Mouse (Mus musculus): ENCODE data around the gene Bex6.
"Not testable (repeated sequence)": the region's sequence is repeated elsewhere in the genome, so short reads cannot be mapped to it uniquely, and the experiment has no call there.

The Bex6 gene

GRCm38 (mm10) chr16:32174340-32175005 lies 5.2 kb upstream of the Bex6 start:
- no peak for DNase-seq (ENCODE audit: low read depth)

- peak; percentile 42 for DNase-seq (ENCODE audit: low read depth)
Observed at GRCm38 (mm10) chr16:32175029-32175428, 4.6 kb upstream of the Bex6 start.

- peak; percentile 95 for DNase-seq (ENCODE audit: low read depth)
Observed at GRCm38 (mm10) chr16:32176896-32177686, 2.5 kb upstream of the Bex6 start.

GRCm38 (mm10) chr16:32186056-32186455 lies 6.4 kb downstream of the Bex6 start:
- DNase-seq (ENCODE audit: low read depth): no peak

- peak; percentile 85 for DNase-seq (ENCODE audit: low read depth)
Observed at GRCm38 (mm10) chr16:32189109-32189508, 9.5 kb downstream of the Bex6 start.

- DNase-seq (ENCODE audit: low read depth): peak; percentile 97
Observed at GRCm38 (mm10) chr16:32190011-32190441, 10.4 kb downstream of the Bex6 start.

- peak; percentile 54 for DNase-seq (ENCODE audit: low read depth)
Observed at GRCm38 (mm10) chr16:32200256-32201003, 20.8 kb downstream of the Bex6 start.

- no peak for DNase-seq (ENCODE audit: low read depth)
Observed at GRCm38 (mm10) chr16:32201004-32201325, 21.3 kb downstream of the Bex6 start.

- DNase-seq (ENCODE audit: low read depth): peak; percentile 95
Observed at GRCm38 (mm10) chr16:32202681-32203080, 23.1 kb downstream of the Bex6 start.

GRCm38 (mm10) chr16:32204902-32205301 lies 25.3 kb downstream of the Bex6 start:
- peak; percentile 80 for DNase-seq (ENCODE audit: low read depth)

GRCm38 (mm10) chr16:32214156-32214555 lies 34.5 kb downstream of the Bex6 start:
- no peak for DNase-seq (ENCODE audit: low read depth)

GRCm38 (mm10) chr16:32214804-32215576 lies 35.4 kb downstream of the Bex6 start:
- no peak for DNase-seq (ENCODE audit: low read depth)

GRCm38 (mm10) chr16:32221803-32222202 lies 42.2 kb downstream of the Bex6 start:
- DNase-seq (ENCODE audit: low read depth): no peak

GRCm38 (mm10) chr16:32222399-32222798 lies 42.8 kb downstream of the Bex6 start:
- peak; percentile 64 for DNase-seq (ENCODE audit: low read depth)

GRCm38 (mm10) chr16:32232050-32232449 lies 52.4 kb downstream of the Bex6 start:
- DNase-seq (ENCODE audit: low read depth): not testable (repeated sequence)
